ENCODE assay signal across 10 mouse cellular contexts in genomic region chr10:3980231-3980630, GRCm38 (mm10).
"Had no signal": no experiment of that assay in that cellular context is flagged by ENCODE, and none has a peak within 500 bp of the region (broad histone marks: within the 10 kb centered on the region; RNA-seq: fewer than 3 reads in every experiment).

No protein-coding gene starts in this region.

- ATAC-seq: midbrain, embryonic 15.5 days had no signal

- DNase-seq: kidney, adult 2 months; kidney, postnatal 25 days; layer of hippocampus, adult 9-11 months; lung, adult 18-20 months; lung, postnatal 10 days; lung, postnatal 36 days; right cerebral cortex, adult 18-20 months; right cerebral cortex, postnatal 25 days; thymus, postnatal 36 days had no signal
